Mouse (Mus musculus) liver, adult (tissue): ENCODE data around the gene Dlg3.

Source experiments
- GATA4 ChIP-seq: IDR thresholded peaks from 2 replicates; pipeline ENCODE4 v1.6.1; 2014; ENCODE audit warnings: mild to moderate bottlenecking, low read length; ENCODE audit not compliant: insufficient replicate concordance

The Dlg3 gene

DNA sequence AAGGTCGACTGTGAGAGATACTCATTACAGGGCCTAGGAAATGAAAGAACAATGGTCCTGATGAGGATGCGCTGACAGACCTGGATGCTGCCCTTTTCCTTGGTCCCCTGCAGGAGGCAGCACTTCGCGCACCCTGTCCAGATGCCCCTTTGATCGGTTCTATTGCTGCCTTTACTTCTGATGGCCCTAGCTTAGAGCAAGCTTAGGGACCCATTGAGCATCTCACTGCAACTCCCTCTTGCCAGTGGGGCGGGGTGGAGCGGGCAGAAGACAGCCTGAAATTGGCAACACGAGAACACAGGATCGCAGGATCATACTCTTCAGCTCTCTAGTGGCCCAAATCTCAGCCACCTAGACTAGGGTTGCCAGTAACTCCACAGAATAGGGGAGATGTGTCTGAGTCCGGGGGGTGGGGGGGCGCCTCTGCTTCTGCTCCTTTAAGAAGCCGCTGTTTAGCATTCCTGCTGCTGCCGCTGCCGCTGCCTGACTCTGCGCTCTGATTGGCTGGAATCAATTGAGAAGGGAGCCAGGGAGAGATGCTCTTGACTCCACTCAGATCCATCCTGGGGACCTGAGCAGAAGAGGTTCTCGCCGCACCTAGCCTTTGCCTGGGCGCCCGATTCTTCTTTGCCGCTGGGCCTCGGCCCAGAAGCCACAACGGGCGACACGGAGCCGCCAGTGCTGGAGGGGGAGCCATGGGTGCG, at the start of gene Dlg3:
TSS of gene Dlg3 (plus strand) at position 542 of the 704 bp plus-strand sequence.
- TF ChIP-seq GATA4 = no peak

DNA sequence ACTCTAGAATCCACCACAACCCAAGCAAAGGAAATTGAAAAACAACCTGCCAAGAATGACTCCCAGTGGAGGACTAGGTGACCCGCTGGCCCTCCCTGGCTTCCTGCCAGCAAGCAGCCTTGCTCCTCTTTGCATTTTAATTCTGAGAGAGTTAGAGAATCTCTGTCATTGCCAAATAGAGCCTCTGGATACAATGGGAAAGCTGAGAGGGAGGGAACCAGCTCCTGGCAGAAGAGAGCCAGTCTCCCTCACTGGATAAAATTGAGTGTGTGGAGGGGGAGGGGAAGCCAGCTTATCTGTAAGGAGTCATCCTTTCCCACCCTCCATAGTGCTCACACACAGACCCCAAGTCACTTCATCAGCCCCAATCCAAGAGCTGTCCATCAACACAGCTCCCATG, 38.6 kb upstream of the Dlg3 start:
- TF ChIP-seq GATA4 = no peak

DNA sequence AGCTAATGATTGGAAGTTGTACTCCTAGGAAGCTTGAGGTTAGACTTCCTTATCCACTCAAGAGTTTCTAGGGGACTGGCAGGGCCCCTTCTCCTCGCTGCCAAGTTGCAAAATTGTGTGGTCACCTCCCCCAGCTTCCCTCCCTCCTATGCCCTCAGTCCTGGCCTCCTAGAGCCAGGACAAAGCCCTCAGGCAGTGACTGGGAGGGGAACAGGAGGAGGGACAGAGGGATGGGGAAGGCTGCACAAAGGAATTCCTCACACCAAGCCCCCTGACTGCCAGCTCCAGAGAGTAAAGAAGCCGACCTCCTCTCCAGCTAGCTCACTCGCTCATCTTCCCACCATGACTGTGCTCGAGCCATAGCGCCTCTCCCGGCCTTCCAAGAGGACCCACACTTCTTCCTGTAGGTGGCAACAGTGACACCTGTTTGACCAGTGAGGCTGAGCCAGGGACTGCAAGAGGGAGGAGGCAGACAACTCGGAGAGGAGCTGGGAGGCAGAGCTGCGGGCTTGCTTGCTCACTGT, 37.8 kb upstream of the Dlg3 start, which contains the start of gene Gdpd2:
TSS of gene Gdpd2 (plus strand) at position 209 of the 524 bp plus-strand sequence.
- TF ChIP-seq GATA4 = no peak

DNA sequence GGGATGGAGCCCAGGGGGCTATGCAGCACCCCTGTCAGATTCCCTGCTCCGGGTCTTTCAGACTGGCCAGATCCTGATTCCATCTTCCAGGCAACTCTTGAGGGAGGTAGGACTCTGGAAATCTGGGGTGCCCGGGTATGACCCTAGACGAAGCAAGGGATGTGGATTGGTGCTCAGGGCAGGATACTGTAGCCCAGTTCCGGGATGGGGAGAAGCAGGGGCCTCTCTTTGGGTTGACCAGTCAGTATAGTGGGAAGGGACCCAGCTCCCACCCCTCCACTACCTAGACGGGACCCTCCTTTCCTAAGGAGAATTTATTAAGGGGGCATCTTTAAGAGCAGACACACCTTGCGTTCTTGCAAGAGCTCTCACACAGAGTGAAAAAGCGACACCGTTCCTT, 37.3 kb upstream of the Dlg3 start:
- no peak for TF ChIP-seq GATA4

DNA sequence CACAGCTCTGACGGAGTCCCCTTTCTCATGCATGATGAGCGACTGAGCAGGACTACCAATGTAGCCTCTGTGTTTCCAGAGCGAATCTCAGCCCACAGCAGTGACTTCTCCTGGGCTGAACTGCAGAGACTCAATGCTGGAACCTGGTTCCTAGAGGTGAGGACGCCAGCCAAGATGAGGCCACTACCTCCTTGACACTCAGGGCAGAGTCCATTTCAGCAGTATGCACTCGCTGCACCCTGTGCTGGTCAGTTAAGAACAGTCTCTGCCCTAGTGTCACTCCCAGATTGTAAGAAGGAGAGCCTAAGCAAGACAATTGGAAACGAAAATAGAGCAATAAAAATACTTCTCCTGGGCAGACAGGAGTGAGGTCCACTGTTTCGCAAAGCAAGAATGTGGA, 33.2 kb upstream of the Dlg3 start:
- no peak for TF ChIP-seq GATA4

DNA sequence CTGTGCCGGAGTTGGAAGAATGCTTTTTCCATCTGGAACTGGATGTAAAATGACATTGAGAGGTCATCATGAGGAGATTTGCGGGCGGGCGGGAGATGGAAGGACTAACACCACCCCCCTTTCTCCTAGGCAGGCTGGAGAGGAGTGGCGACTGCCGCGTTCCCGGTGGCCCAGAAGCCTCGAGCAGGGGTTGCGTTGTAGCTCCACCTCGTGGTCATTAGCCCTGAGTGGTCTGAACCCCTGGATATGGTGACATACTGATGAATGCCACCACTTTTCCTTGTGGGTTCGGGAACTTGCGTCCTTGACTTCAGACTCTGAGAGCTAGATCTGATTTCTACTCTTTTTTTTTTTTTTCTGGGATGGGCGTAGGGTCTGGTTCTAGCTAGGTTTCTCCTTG, 28.6 kb upstream of the Dlg3 start:
- TF ChIP-seq GATA4 = no peak

DNA sequence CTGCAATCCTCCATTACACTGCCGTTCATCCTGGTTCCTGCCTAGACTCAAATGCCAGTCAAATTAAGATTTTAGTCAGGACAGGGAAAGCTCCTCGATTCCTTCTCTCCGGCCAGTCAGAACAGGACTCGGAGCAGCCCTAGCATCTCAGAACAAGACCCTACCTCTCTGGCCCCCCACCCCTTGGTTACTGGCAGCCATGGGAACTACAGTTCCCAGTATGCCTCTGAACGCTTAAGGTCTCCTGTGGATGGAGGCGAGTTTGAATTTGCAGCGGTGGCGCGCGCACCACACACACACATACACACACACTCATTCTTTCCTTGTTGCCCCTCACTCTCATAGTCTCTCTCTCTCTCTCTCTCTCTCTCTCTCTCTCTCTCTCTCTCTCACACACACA, 28.1 kb upstream of the Dlg3 start:
- no peak for TF ChIP-seq GATA4

DNA sequence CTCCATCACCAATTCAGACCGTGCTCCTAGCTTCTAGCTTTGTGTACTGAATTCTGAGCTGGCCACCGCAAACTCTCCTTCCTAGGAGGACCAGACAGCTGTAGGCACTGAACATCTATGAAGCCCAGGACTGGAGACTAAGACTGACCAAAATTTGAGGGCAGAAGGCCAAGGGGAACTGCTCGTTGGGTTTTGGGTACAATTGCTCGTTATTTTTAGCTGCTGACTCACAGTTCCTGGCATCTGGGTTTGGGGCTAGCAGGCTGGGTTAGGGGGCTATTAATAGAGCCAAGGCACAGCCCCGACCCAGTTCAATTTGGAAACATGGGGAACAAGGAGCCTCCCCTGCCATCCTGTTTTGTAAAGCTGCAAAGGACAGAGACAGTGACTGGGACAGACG, 26.7 kb upstream of the Dlg3 start:
- no peak for TF ChIP-seq GATA4

DNA sequence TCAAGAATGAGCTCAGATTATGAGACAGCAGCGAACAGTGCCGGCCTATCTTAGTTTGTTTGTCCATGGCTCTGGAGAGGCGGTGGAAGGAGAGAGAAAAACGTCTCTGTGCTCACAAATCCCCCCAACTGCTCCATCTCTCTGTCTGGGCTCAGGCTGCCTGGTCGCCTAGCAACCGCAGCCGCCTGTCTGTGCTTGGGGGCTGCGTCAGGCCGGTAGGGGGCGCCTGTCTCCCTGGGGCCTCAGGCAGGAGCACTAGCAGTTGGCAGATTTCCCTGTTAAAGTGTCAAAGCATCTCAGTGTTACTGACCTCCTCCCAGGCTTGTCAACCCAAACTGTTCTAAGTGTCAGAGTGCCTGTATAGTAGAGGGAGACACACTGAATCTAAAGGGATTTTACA, 25.6 kb upstream of the Dlg3 start:
- no peak for TF ChIP-seq GATA4

DNA sequence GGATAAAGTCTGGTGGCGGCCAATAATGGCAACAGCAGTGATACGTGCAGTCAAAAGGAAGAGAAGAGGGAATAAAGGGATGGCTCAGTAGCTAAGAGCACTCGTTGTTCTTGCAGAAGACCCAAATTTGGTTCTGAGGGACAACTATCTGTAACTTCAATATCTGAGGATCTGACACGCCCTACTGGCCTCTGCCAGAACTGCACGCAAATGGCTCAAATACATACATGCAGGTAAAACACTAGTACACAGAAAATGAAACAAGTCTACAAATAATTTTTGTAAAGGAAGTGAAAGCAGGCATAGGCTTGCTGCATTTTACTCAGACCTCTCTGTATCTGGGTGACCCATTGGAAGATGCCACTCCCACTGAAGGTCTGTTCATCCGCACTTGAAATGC, 1.7 kb upstream of the Dlg3 start:
- no peak for TF ChIP-seq GATA4

DNA sequence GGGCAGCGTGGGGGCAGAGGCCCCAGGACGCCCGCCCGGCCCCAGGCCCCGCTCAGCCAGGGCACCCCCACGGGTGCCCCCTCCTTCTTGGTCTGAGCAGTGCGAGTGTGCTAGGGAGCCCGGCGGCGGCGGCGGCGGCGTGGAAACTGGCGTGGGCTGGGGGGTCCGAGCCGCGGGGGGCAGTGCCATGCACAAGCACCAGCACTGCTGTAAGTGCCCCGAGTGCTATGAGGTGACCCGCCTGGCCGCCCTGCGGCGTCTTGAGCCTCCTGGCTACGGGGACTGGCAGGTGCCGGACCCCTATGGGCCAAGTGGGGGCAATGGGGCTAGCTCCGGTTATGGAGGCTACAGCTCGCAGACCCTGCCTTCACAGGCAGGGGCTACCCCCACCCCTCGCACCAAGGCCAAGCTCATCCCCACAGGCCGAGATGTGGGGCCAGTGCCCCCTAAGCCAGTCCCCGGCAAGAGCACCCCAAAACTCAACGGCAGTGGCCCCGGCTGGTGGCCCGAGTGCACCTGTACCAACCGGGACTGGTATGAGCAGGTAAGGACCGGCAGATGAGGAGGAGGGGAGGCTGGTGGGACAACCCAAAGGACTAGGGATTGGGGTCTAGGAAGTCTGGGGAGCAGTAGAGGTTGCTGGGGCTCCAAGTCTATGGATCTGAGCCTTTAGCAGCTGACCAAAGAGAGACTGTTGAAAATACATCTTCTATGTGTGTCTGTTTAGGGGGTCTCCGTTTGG, 534 bp downstream of the Dlg3 start:
- TF ChIP-seq GATA4 = no peak

DNA sequence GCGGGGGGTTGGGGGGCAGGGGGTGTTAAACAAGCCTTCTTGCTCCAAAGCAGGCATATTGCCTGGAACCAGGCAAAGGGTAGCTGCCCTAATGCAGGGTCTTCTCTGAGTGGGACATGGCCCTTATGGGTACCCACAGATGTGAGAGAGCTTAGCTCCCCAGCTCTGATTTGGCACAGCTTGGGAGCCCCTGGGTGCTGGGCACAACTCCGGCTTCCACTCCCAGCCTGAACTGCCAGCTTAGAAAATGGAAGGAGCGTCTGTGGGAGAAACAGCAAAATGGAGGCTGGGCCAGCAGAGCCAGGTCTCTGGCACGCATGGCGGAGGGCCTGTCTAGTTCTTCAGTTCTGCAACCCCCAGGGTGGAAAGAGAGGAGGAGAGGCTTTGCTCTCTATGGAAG, 1.8 kb downstream of the Dlg3 start:
- TF ChIP-seq GATA4 = no peak

DNA sequence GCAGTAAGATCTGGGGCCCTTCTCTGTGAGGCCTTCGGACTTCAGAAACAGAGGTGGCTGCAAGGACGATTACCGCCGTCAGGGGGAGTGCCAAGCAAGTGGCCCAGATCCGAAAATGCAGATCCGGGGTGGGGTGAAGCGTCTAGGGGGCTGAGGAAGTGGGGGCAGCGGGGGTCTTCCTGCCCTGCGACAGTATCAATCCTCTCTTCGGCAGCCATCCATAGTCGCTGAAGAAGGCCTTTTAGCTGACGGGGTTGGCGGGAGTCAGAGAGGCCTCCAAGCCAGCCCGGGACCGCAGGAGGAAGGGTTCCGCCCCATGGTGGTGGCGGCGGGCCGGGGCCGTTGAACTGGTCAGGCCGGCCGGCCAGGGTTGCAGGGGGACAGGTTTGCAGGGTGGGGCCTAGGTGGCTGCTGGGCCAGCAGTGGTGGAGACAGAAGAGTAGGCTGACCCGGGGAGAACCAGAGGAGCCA, 6.9 kb downstream of the Dlg3 start:
- TF ChIP-seq GATA4 = no peak

DNA sequence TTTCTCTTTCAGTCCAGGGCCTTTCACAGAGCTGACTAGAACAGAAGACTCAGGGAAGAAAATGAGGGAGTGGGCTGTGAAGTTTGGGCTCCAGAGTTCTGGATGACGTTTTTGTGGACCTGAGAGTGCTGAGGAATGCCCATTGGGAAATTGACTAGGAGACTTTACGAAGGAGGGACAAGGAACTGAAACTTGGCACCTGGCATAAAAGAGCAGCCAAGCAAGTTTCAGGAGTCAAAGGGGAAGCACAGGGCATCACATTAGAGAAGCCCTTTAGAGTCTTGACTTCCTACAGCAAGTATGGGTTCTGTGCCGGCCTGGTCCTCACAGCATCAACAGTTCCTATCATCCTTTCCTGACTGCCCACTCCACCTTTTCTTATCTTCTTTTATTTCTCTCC, 7.9 kb downstream of the Dlg3 start:
- TF ChIP-seq GATA4 = no peak

DNA sequence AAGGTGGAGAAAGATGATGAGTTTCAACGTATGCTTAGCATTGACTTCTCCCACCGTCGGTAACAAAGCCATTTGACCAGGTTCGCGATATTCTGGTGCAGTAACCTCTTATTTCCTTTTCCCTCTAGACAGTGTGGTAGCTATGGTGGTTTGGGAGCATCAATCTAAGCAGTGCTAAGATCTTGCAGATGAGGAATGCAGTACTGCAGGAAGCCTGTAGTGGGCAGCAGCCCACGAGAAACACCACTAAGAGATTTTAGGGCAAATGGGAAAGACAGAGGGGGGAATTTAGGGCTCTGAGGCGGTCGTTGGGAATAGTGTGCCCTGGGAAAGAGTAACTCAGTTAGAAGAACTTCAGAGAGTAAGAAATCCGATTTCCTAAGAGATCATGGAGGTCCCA, 9.0 kb downstream of the Dlg3 start:
- TF ChIP-seq GATA4 = no peak

DNA sequence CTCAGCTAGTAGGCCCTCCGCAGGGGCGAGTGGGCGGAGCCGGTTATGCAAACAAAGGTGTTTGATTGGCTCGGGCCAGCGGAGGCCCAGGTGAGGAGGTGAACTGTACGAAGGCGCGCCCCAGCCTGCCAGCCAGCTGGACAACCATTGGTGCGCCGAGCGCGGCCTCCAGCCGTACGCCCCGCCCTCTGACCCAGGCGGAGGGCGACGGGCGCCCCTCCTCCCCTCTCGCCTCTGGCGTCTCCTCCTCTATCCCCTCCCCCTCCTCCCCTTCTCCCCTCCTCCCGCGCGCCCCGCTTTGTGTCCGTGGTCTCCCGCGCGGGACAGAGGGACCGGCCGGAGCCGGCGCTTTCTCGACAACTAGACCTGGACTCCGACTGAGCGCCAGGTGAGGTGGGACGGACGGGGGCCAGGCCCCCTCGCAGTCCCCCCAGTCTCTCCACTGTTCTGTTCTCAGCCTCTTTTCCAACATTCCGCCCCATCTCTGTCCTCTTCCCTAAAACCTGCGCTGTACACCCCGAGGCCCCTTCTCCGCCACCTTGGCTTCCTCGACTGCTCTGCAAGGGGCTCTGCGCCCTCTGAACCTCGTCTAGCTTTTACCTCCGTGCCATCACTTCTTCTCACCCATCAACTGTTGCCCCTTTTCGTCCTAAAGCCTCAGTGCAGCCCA, 9.6 kb downstream of the Dlg3 start:
- no peak for TF ChIP-seq GATA4
